Mouse (Mus musculus) CH12.LX (cell line): Measurements from ENCODE around the gene Tsc22d2. TPM values are rescaled to one million over a fixed set of nuclear protein-coding genes. Genes with fewer than 3 reads are reported as not detected.

ENCODE experiments used
- DNase-seq: peaks from one replicate; pipeline ENCODE4 v3.0.0-alpha.2; 2013; ENCODE audit errors: extremely low read depth
- H3K27ac ChIP-seq: 2 replicates; pipeline ENCODE4 v1.5.1; 2012; ENCODE audit warnings: low read depth, mild to moderate bottlenecking, control low read depth, moderate library complexity; ENCODE audit not compliant: insufficient read depth
- H3K27me3 ChIP-seq: replicated peaks from 2 replicates; pipeline ENCODE3; 2012; ENCODE audit warnings: inconsistent platforms
- H3K36me3 ChIP-seq, 2 experiments: replicated peaks in 1 of 2; 2 replicates each; pipeline versions ENCODE3 to v1.6.1; 2012; ENCODE audit warnings: inconsistent platforms in 1 of 2, low read length in 1 of 2, mild to moderate bottlenecking in 1 of 2, mixed read lengths in 1 of 2, moderate library complexity in 1 of 2; ENCODE audit not compliant: control insufficient read depth in 1 of 2, insufficient read depth in 1 of 2
- H3K4me1 ChIP-seq, 2 experiments: 2 replicates each; pipeline ENCODE4 v1.6.1; 2012; ENCODE audit warnings: inconsistent platforms in 1 of 2, moderate library complexity in 1 of 2; ENCODE audit not compliant: insufficient read depth in 2 of 2, control insufficient read depth in 1 of 2
- H3K4me2 ChIP-seq: 2 replicates; pipeline ENCODE4 v1.6.1; 2012; ENCODE audit warnings: low read depth, mild to moderate bottlenecking, control low read depth; ENCODE audit not compliant: poor library complexity, insufficient read depth, severe bottlenecking
- H3K4me3 ChIP-seq, 3 experiments: fragments of 150-350 bp in 1 of 3; sonication (generic) in 1 of 3; replicated peaks in 1 of 3; 2 replicates each; pipeline versions ENCODE3 to v1.5.1; 2011 to 2012; ENCODE audit warnings: low read depth in 2 of 3, low read length in 2 of 3, mild to moderate bottlenecking in 2 of 3, moderate library complexity in 2 of 3, control low read depth in 1 of 3, improper control_type of control experiment in 1 of 3, inconsistent platforms in 1 of 3, mixed read lengths in 1 of 3; ENCODE audit not compliant: poor library complexity in 1 of 3
- H3K79me2 ChIP-seq: replicated peaks from 2 replicates; pipeline ENCODE4 v1.6.1; 2012; ENCODE audit warnings: mild to moderate bottlenecking, moderate library complexity; ENCODE audit not compliant: control insufficient read depth, poor library complexity, insufficient read depth, severe bottlenecking; ENCODE audit errors: extremely low read depth
- H3K9ac ChIP-seq: 2 replicates; pipeline ENCODE4 v1.6.1; 2012; ENCODE audit warnings: low read depth, mild to moderate bottlenecking, control low read depth, moderate library complexity; ENCODE audit not compliant: insufficient read depth
- H3K9me3 ChIP-seq: replicated peaks from 2 replicates; pipeline ENCODE3; 2012; ENCODE audit warnings: low read length, inconsistent platforms, mixed read lengths
- BHLHE40 ChIP-seq: IDR thresholded peaks from 2 replicates; pipeline ENCODE4 v1.6.1; 2011; ENCODE audit warnings: mild to moderate bottlenecking, low read depth, low read length, improper control_type of control experiment
- CHD1 ChIP-seq: IDR thresholded peaks from 2 replicates; pipeline ENCODE4 v1.6.1; 2012; ENCODE audit warnings: low read depth, low read length, improper control_type of control experiment, inconsistent platforms
- CHD2 ChIP-seq: IDR thresholded peaks from 2 replicates; pipeline ENCODE4 v1.6.1; 2011; ENCODE audit warnings: low read length, improper control_type of control experiment
- CTCF ChIP-seq, 2 experiments: IDR thresholded peaks in 1 of 2; conservative IDR thresholded peaks in 1 of 2; 2 replicates each; pipeline ENCODE4 v1.5.1; 2011 to 2012; ENCODE audit warnings: low read depth in 2 of 2, low read length in 2 of 2, improper control_type of control experiment in 1 of 2, inconsistent platforms in 1 of 2, mild to moderate bottlenecking in 1 of 2, moderate library complexity in 1 of 2
- E2F4 ChIP-seq: IDR thresholded peaks from 2 replicates; pipeline ENCODE4 v1.6.1; 2011; ENCODE audit warnings: low read depth, low read length, improper control_type of control experiment; ENCODE audit not compliant: insufficient replicate concordance
- ELF1 ChIP-seq: IDR thresholded peaks from 2 replicates; pipeline ENCODE4 v1.6.1; 2014; ENCODE audit warnings: low read depth, mild to moderate bottlenecking, inconsistent platforms, low read length, improper control_type of control experiment
- EP300 ChIP-seq: IDR thresholded peaks from 2 replicates; pipeline ENCODE4 v1.6.1; 2011; ENCODE audit warnings: low read length, improper control_type of control experiment
- ETS1 ChIP-seq: conservative IDR thresholded peaks from 2 replicates; pipeline ENCODE4 v1.6.1; 2012; ENCODE audit warnings: low read depth, mild to moderate bottlenecking, inconsistent platforms, low read length, improper control_type of control experiment, moderate library complexity
- GABPA ChIP-seq: IDR thresholded peaks from 2 replicates; pipeline ENCODE4 v1.6.1; 2012; ENCODE audit warnings: low read depth, low read length, improper control_type of control experiment, inconsistent platforms; ENCODE audit not compliant: insufficient replicate concordance
- HCFC1 ChIP-seq: IDR thresholded peaks from 2 replicates; pipeline ENCODE4 v1.6.1; 2012; ENCODE audit warnings: low read depth, mild to moderate bottlenecking, inconsistent platforms, low read length, improper control_type of control experiment
- IRF4 ChIP-seq: IDR thresholded peaks from 2 replicates; pipeline ENCODE4 v1.6.1; 2014; ENCODE audit warnings: low read depth, mild to moderate bottlenecking, inconsistent platforms, low read length, improper control_type of control experiment
- JUN ChIP-seq: IDR thresholded peaks from 2 replicates; pipeline ENCODE4 v1.6.1; 2011; ENCODE audit warnings: low read depth, mild to moderate bottlenecking, low read length, improper control_type of control experiment, moderate library complexity; ENCODE audit not compliant: insufficient read depth
- JUND ChIP-seq: conservative IDR thresholded peaks from 2 replicates; pipeline ENCODE4 v1.6.1; 2011; ENCODE audit warnings: low read depth, low read length, improper control_type of control experiment
- KAT2A ChIP-seq: IDR thresholded peaks from 2 replicates; pipeline ENCODE4 v1.6.1; 2012; ENCODE audit warnings: low read length, improper control_type of control experiment, inconsistent platforms; ENCODE audit not compliant: insufficient replicate concordance
- MAFK ChIP-seq: IDR thresholded peaks from 2 replicates; pipeline ENCODE4 v1.6.1; 2011; ENCODE audit warnings: low read length, improper control_type of control experiment; ENCODE audit not compliant: insufficient replicate concordance
- MAX ChIP-seq: IDR thresholded peaks from 2 replicates; pipeline ENCODE4 v1.6.1; 2011; ENCODE audit warnings: low read length, improper control_type of control experiment
- MAZ ChIP-seq: IDR thresholded peaks from 2 replicates; pipeline ENCODE4 v1.6.1; 2012; ENCODE audit warnings: low read depth, mild to moderate bottlenecking, inconsistent platforms, low read length, improper control_type of control experiment, moderate library complexity
- MEF2A ChIP-seq: IDR thresholded peaks from 2 replicates; pipeline ENCODE4 v1.6.1; 2014; ENCODE audit warnings: low read depth, mild to moderate bottlenecking, inconsistent platforms, low read length, improper control_type of control experiment, borderline replicate concordance
- MXI1 ChIP-seq: IDR thresholded peaks from 2 replicates; pipeline ENCODE4 v1.6.1; 2011; ENCODE audit warnings: mild to moderate bottlenecking, low read depth, low read length, improper control_type of control experiment
- MYC ChIP-seq: IDR thresholded peaks from 2 replicates; pipeline ENCODE4 v1.6.1; 2011; ENCODE audit warnings: low read depth, mild to moderate bottlenecking, improper control_type of control experiment, low read length
- NELFE ChIP-seq: IDR thresholded peaks from 2 replicates; pipeline ENCODE4 v1.6.1; 2011; ENCODE audit warnings: low read depth, low read length, improper control_type of control experiment
- NRF1 ChIP-seq: IDR thresholded peaks from 2 replicates; pipeline ENCODE4 v1.6.1; 2014; ENCODE audit warnings: low read depth, mild to moderate bottlenecking, inconsistent platforms, low read length, improper control_type of control experiment, moderate library complexity
- PAX5 ChIP-seq: IDR thresholded peaks from 2 replicates; pipeline ENCODE4 v1.6.1; 2012; ENCODE audit warnings: low read length, inconsistent platforms, mixed read lengths
- POLR2A ChIP-seq: IDR thresholded peaks from 2 replicates; pipeline ENCODE4 v1.6.1; 2011; ENCODE audit warnings: low read depth, mild to moderate bottlenecking, improper control_type of control experiment, low read length
- POLR2AphosphoS2 ChIP-seq: IDR thresholded peaks from 2 replicates; pipeline ENCODE4 v1.6.1; 2011; ENCODE audit warnings: low read depth, low read length, improper control_type of control experiment
- RAD21 ChIP-seq: IDR thresholded peaks from 2 replicates; pipeline ENCODE4 v1.6.1; 2011; ENCODE audit warnings: low read depth, mild to moderate bottlenecking, low read length, improper control_type of control experiment, moderate library complexity
- RCOR1 ChIP-seq: conservative IDR thresholded peaks from 2 replicates; pipeline ENCODE4 v1.6.1; 2012; ENCODE audit warnings: low read depth, mild to moderate bottlenecking, inconsistent platforms, low read length, improper control_type of control experiment
- SIN3A ChIP-seq: IDR thresholded peaks from 2 replicates; pipeline ENCODE4 v1.6.1; 2012; ENCODE audit warnings: low read length, improper control_type of control experiment, inconsistent platforms
- SMC3 ChIP-seq: IDR thresholded peaks from 2 replicates; pipeline ENCODE4 v1.6.1; 2011; ENCODE audit warnings: low read depth, low read length, improper control_type of control experiment
- TBP ChIP-seq: conservative IDR thresholded peaks from 2 replicates; pipeline ENCODE4 v1.6.1; 2011; ENCODE audit warnings: low read depth, low read length, improper control_type of control experiment
- TCF12 ChIP-seq: IDR thresholded peaks from 2 replicates; pipeline ENCODE4 v1.6.1; 2014; ENCODE audit warnings: low read depth, mild to moderate bottlenecking, inconsistent platforms, low read length, improper control_type of control experiment
- UBTF ChIP-seq: IDR thresholded peaks from 2 replicates; pipeline ENCODE4 v1.6.1; 2012; ENCODE audit warnings: low read depth, mild to moderate bottlenecking, inconsistent platforms, low read length, improper control_type of control experiment, moderate library complexity
- USF1 ChIP-seq: IDR thresholded peaks from 2 replicates; pipeline ENCODE4 v1.6.1; 2014; ENCODE audit warnings: low read depth, mild to moderate bottlenecking, inconsistent platforms, low read length, improper control_type of control experiment
- USF2 ChIP-seq: conservative IDR thresholded peaks from 2 replicates; pipeline ENCODE4 v1.6.1; 2011; ENCODE audit warnings: low read depth, low read length, improper control_type of control experiment
- ZC3H11A ChIP-seq: IDR thresholded peaks from 2 replicates; pipeline ENCODE4 v1.6.1; 2012; ENCODE audit warnings: low read depth, mild to moderate bottlenecking, inconsistent platforms, low read length, improper control_type of control experiment
- ZKSCAN1 ChIP-seq: IDR thresholded peaks from 2 replicates; pipeline ENCODE4 v1.6.1; 2012; ENCODE audit warnings: low read depth, inconsistent platforms, low read length, improper control_type of control experiment, borderline replicate concordance
- ZMIZ1 ChIP-seq: IDR thresholded peaks from 2 replicates; pipeline ENCODE4 v1.6.1; 2012; ENCODE audit warnings: low read depth, mild to moderate bottlenecking, inconsistent platforms, low read length, improper control_type of control experiment
- ZNF384 ChIP-seq: IDR thresholded peaks from 2 replicates; pipeline ENCODE4 v1.6.1; 2012; ENCODE audit warnings: low read depth, low read length, improper control_type of control experiment, inconsistent platforms
- dilution Hi-C: fragments of 300-500 bp; cut with MboI; formaldehyde crosslinking; loops from 2 replicates; pipeline ENCODE4 v1.14.3; 2020; ENCODE audit warnings: low sequenced_read_pairs; ENCODE audit not compliant: extremely low pct_unique_long_range_greater_than_20kb, extremely low pct_ligation_motif_present
- in situ Hi-C: fragments of 300-500 bp; cut with MboI; formaldehyde crosslinking; loops from 3 replicates; pipeline ENCODE4 v1.14.3; 2019; ENCODE audit warnings: low sequenced_read_pairs, low pct_ligation_motif_present, low pct_unique_long_range_greater_than_20kb, mixed read lengths
- polyA plus RNA-seq: library from polyadenylated mRNA; unstranded; fragments of >175 nt; gene quantifications from 2 replicates; pipeline ENCODE4 v1.2.1, GENCODE M21; 2012; ENCODE audit warnings: low read depth; ENCODE audit not compliant: insufficient read length
- total RNA-seq, 2 experiments: library from RNA; depleted of rRNA; stranded (reverse); fragments of 300-350 nt in 1 of 2; fragments of >200 nt in 1 of 2; gene quantifications; 2 replicates each; pipeline ENCODE4 v1.2.3; 2012 to 2014

Tsc22d2 gene
- 11.8 and 12.9 TPM in 2 replicates for total RNA-seq (2012; rRNA removed)
- total RNA-seq (2014; rRNA removed), result 8.8 and 9.0 TPM in 2 replicates
- 13.4 and 17.4 TPM in 2 replicates for polyA plus RNA-seq

DNA sequence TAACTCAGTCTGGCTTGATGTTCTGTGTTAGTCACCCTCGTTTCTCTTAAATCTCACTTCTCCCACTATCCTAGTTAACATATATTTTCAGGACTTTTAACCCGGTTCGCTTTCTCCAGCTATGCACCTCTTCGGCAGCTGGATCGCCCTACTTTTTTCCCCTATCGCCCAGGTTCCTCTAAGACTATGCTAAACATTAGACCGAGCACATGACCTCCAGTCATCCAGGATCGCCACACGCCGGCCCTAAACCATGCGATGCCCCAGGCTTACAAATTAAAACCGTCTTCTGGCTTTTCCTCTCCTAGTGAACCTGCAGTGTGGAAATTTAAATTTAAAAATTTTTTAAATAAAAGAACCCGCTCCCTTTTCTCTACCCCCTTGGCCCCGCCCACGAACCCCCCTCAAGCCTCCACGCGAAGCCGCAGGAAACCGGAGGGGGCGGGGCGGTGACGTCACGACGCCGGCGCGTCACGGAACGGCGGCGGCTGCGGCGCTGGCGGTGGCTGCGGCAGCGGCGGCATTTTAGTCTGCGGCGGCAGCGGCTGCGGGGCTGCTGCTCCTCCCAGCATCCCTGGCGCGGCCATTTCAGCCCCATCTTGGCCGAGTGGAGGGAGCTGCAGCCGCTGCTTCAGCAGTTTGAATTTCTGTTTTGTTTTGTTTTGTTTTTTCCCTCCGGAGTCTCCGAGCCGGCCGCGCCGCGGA, at the start of gene Tsc22d2:
Gene Tsc22d2 (plus strand): TSS at position 482 of the 705 bp plus-strand sequence.
- H3K9ac ChIP-seq, result peak within 1 kb of the TSS; percentile 93
- H3K4me3 ChIP-seq, result peak within 1 kb of the TSS; percentile 78 to 96 (median 93)
- peaks cover 0 to 4% of the 10 kb centered on the region in 2 experiments; a peak in 1 of 4 replicates for H3K4me1 ChIP-seq
- DNase-seq, result peak; percentile 88
- in situ Hi-C loops, result loop anchor here (25.0 kb wide), 1 partner anchor 273 kb away; the partner anchor contains the start of gene Siah2
- H3K4me2 ChIP-seq, result peak within 1 kb of the TSS; percentile 44
- peak within 1 kb of the TSS; percentile 89 for H3K27ac ChIP-seq
- TF ChIP-seq ZKSCAN1, result no peak
- peak; percentile 91 for TF ChIP-seq TCF12
- peak; percentile 93 for TF ChIP-seq SIN3A
- no peak for TF ChIP-seq ZC3H11A
- peak; percentile 62; the same call in 1 of the 2 replicates for TF ChIP-seq MEF2A
- peak; percentile 25; the same call in 1 of the 2 replicates for TF ChIP-seq UBTF
- TF ChIP-seq IRF4, result peak; percentile 42
- TF ChIP-seq BHLHE40, result peak; percentile 72
- no peak; the same call in 1 of the 2 replicates for TF ChIP-seq USF2
- no peak; the same call in 1 of the 2 replicates for TF ChIP-seq ZNF384
- TF ChIP-seq ETS1, result peak; percentile 7
- TF ChIP-seq POLR2A, result peak; percentile 85
- no peak for TF ChIP-seq JUN
- no peak for TF ChIP-seq SMC3
- TF ChIP-seq HCFC1, result peak; percentile 62
- TF ChIP-seq CTCF (conservative IDR thresholded peaks at IDR 0.05 in 1 of 2, IDR thresholded peaks at IDR 0.05 in 1 of 2; ENCODE audit: low read depth in 2 of 2, low read length in 2 of 2), result no peak
- no peak; the same call in 1 of the 2 replicates for TF ChIP-seq RCOR1
- no peak for TF ChIP-seq MAFK
- no peak; the same call in 1 of the 2 replicates for TF ChIP-seq ELF1
- TF ChIP-seq JUND, result no peak
- peak; percentile 74 for TF ChIP-seq MAZ
- TF ChIP-seq ZMIZ1, result peak; percentile 95
- peak; percentile 50; the same call in 1 of the 2 replicates for TF ChIP-seq CHD2
- 0 out of 2 replicates have a peak, but pooled peaks have one; percentile 54 for TF ChIP-seq KAT2A
- peak; percentile 95 for TF ChIP-seq MXI1
- peak; percentile 50 for TF ChIP-seq USF1
- TF ChIP-seq NELFE, result peak; percentile 96
- TF ChIP-seq POLR2AphosphoS2, result peak; percentile 93
- TF ChIP-seq RAD21, result no peak
- no peak for TF ChIP-seq PAX5
- TF ChIP-seq TBP, result peak; percentile 30; the same call in 1 of the 2 replicates
- TF ChIP-seq GABPA, result no peak
- TF ChIP-seq E2F4, result no peak
- peak; percentile 75 for TF ChIP-seq MAX
- TF ChIP-seq NRF1, result 0 out of 2 replicates have a peak, but pooled peaks have one; percentile 43
- TF ChIP-seq CHD1, result 0 out of 2 replicates have a peak, but pooled peaks have one; percentile 38
- TF ChIP-seq MYC, result peak; percentile 85
- no peak for TF ChIP-seq EP300
- dilution Hi-C loops, result no loop called here
- no peaks in the 10 kb centered on the region for H3K9me3 ChIP-seq
- H3K36me3 ChIP-seq, result peaks cover 0 to 9% of the 10 kb centered on the region in 2 experiments
- no peaks in the 10 kb centered on the region for H3K27me3 ChIP-seq
- peaks cover 37% of the 10 kb centered on the region for H3K79me2 ChIP-seq
